Mouse (Mus musculus): Measurements from ENCODE around the gene Gadd45g. TPM values are rescaled to one million over a fixed set of nuclear protein-coding genes. Genes with fewer than 3 reads are reported as not detected.
"Not testable (repeated sequence)": the region's sequence is repeated elsewhere in the genome, so short reads cannot be mapped to it uniquely, and the experiment has no call there.

The Gadd45g gene
- total RNA-seq, 2 experiments from 2014 or later = 2.6 TPM

- ATAC-seq (replicated peaks; ENCODE audit: poor library complexity) = no peak
Observed at GRCm38 (mm10) chr13:51833611-51834010, 12.9 kb upstream of the Gadd45g start.

- ATAC-seq (replicated peaks; ENCODE audit: poor library complexity) = peak; percentile 54
Observed at GRCm38 (mm10) chr13:51834024-51834423, 12.5 kb upstream of the Gadd45g start.

- no peak; the same call in 1 of the 2 replicates for ATAC-seq (replicated peaks; ENCODE audit: poor library complexity)
Observed at GRCm38 (mm10) chr13:51834520-51834919, 12.0 kb upstream of the Gadd45g start.

- not testable (repeated sequence) for ATAC-seq (replicated peaks; ENCODE audit: poor library complexity)
Observed at GRCm38 (mm10) chr13:51835208-51835607, 11.3 kb upstream of the Gadd45g start.

- 0 out of 2 replicates have a peak, but pooled peaks have one; percentile 9 for ATAC-seq (replicated peaks; ENCODE audit: poor library complexity)
Observed at GRCm38 (mm10) chr13:51837402-51837801, 9.1 kb upstream of the Gadd45g start.

- ATAC-seq (replicated peaks; ENCODE audit: poor library complexity) = peak; percentile 54
Observed at GRCm38 (mm10) chr13:51839250-51840026, 7.0 kb upstream of the Gadd45g start.

- ATAC-seq (replicated peaks; ENCODE audit: poor library complexity) = no peak
Observed at GRCm38 (mm10) chr13:51840702-51841101, 5.8 kb upstream of the Gadd45g start.

- peak; percentile 37 for ATAC-seq (replicated peaks; ENCODE audit: poor library complexity)
Observed at GRCm38 (mm10) chr13:51841541-51842115, 4.8 kb upstream of the Gadd45g start.

- no peak for ATAC-seq (replicated peaks; ENCODE audit: poor library complexity)
Observed at GRCm38 (mm10) chr13:51842191-51842590, 4.3 kb upstream of the Gadd45g start.

- no peak for ATAC-seq (replicated peaks; ENCODE audit: poor library complexity)
Observed at GRCm38 (mm10) chr13:51842773-51843172, 3.7 kb upstream of the Gadd45g start.

GRCm38 (mm10) chr13:51843298-51843697 is 3.2 kb upstream of the Gadd45g start:
- no peak for ATAC-seq (replicated peaks; ENCODE audit: poor library complexity)

- ATAC-seq (replicated peaks; ENCODE audit: poor library complexity) = no peak
Observed at GRCm38 (mm10) chr13:51844118-51844517, 2.4 kb upstream of the Gadd45g start.

GRCm38 (mm10) chr13:51844661-51845060 is 1.8 kb upstream of the Gadd45g start:
- ATAC-seq (replicated peaks; ENCODE audit: poor library complexity) = no peak

GRCm38 (mm10) chr13:51845072-51845471 is 1.4 kb upstream of the Gadd45g start:
- ATAC-seq (replicated peaks; ENCODE audit: poor library complexity) = no peak

GRCm38 (mm10) chr13:51845591-51846191 is 787 bp upstream of the Gadd45g start:
- peak; percentile 7; the same call in 1 of the 2 replicates for ATAC-seq (replicated peaks; ENCODE audit: poor library complexity)

- ATAC-seq (replicated peaks; ENCODE audit: poor library complexity) = no peak
Observed at GRCm38 (mm10) chr13:51846868-51847793, 653 bp downstream of the Gadd45g start.

GRCm38 (mm10) chr13:51847979-51848480 is 1.6 kb downstream of the Gadd45g start:
- ATAC-seq (replicated peaks; ENCODE audit: poor library complexity) = peak; percentile 32

- ATAC-seq (replicated peaks; ENCODE audit: poor library complexity) = peak; percentile 36
Observed at GRCm38 (mm10) chr13:51848481-51849240, 2.2 kb downstream of the Gadd45g start.

GRCm38 (mm10) chr13:51849241-51850033 is 3.0 kb downstream of the Gadd45g start:
- ATAC-seq (replicated peaks; ENCODE audit: poor library complexity) = 0 out of 2 replicates have a peak, but pooled peaks have one; percentile 0
